Mouse (Mus musculus) gastrocnemius, postnatal 14 days (tissue): Measurements from ENCODE around the gene Galnt6. TPM values are rescaled to one million over a fixed set of nuclear protein-coding genes. Genes with fewer than 3 reads are reported as not detected.
"Not testable (repeated sequence)": the region's sequence is repeated elsewhere in the genome, so short reads cannot be mapped to it uniquely, and the experiment has no call there.

Experiments
- DNase-seq: peaks from one replicate; pipeline ENCODE4 v3.0.0; 2021; ENCODE audit warnings: mixed read lengths
- intact Hi-C: fragments of 180-260 bp; cut with DNase I; formaldehyde crosslinking; loops from one replicate; pipeline ENCODE4 v1.15.1; 2025; ENCODE audit warnings: low total_unique reads
- long read RNA-seq, 2 experiments: library from polyadenylated mRNA; stranded (forward); transcript quantifications; one replicate each; pipeline ENCODE4 v2.0.0; 2021
- total RNA-seq, 2 experiments: library from RNA; stranded (reverse); gene quantifications; 2 replicates each; pipeline ENCODE4 v1.2.3; 2021

Gene Galnt6
- under 1 TPM; 0.18 to 0.33 TPM for total RNA-seq
- long read RNA-seq, experiment 1, partial matches to known transcripts = 0 of 1 reads
- long read RNA-seq, experiment 1, other reads (novel, unspliced or antisense) = 0 of 1 reads
- long read RNA-seq, experiment 2 = 0 reads

DNA sequence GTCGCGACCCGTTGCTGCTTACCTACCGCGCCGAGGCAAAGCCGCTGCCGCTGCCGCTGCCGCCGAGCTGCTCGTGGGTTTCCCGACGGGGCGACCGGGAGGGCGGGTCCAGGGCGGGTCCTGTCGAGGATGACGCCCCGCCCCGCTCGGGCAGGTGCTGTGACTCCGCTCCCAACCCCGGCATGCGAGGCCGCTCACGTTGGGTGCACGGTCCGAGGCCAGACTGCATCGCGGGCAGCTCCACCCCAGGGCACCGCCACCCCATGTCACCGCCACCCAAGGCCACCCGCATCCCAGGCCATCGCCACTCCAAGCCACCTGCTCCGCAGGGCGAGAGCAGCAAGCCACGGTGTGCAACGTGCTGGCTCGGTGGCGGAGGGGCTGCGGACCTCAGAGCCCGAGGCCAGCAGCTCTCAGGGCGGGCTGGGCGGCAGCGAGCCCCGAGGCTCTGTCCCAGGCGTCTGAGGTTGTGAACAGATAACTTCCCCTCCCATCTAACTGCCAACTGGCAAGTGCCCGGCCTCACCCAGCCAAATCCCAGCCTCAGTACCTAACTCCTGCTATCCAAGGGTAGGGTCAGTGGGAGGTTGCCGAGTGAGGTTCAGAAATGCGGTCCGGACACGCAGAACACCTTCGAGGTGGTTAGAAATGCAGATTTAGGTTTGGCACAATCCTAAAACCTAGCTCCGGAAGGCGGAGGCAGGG is at the start of gene Galnt6:
TSS of gene Galnt6 (minus strand) at position 96 of the 705 bp plus-strand sequence.
- intact Hi-C loops = no loop called here
- DNase-seq = peak; percentile 34

DNA sequence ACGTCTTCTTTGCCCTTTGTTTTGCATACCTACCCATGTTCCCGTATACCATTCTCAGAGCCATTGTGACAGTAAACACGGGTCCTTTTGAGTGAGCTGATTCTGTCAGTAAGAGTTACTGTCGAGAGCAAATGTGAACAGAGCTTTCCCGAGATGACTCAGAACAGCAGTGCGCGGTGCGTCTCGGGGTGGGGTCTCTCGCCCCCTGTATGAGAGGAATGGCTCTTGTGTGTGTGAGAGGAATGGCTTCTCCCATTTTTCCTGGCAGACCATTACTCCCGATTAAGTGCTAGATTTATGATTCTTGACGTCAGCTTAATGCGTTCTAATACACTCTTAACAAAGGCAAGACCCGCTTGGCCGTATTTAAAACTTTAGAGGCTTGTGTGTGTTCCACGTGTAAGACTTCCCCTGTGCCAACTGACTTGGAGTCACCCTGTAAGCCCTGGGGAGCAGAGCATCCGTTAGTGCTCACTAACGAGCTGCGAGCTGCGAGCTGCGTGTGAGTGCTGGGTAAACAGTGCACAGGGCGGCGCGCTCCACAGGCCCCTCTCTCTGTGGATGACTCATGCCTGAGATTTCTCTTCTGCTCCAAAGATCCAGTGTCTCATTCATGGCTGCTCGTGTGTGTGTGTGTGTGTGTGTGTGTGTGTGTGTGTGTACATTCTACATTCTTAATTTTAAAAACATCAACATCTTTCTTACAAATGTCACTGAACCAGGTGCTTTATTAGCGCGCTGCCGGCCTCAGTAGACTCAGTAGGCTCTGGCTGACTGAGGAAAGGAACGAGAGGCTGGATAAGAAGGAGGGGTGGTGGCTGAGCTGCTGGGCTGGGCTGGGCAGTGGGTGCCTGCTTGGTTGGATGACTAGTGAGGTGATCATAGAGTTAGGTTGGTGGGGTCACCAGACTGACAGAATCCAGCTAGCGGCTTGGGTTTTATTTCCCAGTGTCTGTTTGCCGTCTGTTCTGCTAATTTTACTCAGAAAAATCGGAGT is 48.1 kb upstream of the Galnt6 start:
- peak; percentile 35 for DNase-seq
- intact Hi-C loops = no loop called here

DNA sequence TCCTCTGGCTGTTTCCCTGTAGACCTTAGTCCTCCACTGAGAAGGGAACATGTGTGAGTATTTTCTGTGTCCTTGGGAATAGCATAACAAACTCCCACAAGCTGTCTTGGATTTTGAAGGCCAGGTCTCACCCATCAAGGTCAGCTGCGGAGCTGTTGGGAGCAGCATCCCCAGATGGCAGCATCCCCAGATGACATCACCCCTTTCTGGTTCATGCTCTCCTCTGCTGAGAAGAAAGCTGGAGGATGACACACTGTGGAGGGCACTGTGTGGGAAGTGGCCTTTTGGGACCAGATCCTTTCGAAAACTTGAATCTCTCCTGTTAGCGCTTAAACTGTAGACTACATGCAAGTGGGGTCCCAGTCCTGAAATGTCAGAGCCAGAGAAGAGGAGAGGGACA is 47.2 kb upstream of the Galnt6 start:
- no peak for DNase-seq
- intact Hi-C loops = no loop called here

DNA sequence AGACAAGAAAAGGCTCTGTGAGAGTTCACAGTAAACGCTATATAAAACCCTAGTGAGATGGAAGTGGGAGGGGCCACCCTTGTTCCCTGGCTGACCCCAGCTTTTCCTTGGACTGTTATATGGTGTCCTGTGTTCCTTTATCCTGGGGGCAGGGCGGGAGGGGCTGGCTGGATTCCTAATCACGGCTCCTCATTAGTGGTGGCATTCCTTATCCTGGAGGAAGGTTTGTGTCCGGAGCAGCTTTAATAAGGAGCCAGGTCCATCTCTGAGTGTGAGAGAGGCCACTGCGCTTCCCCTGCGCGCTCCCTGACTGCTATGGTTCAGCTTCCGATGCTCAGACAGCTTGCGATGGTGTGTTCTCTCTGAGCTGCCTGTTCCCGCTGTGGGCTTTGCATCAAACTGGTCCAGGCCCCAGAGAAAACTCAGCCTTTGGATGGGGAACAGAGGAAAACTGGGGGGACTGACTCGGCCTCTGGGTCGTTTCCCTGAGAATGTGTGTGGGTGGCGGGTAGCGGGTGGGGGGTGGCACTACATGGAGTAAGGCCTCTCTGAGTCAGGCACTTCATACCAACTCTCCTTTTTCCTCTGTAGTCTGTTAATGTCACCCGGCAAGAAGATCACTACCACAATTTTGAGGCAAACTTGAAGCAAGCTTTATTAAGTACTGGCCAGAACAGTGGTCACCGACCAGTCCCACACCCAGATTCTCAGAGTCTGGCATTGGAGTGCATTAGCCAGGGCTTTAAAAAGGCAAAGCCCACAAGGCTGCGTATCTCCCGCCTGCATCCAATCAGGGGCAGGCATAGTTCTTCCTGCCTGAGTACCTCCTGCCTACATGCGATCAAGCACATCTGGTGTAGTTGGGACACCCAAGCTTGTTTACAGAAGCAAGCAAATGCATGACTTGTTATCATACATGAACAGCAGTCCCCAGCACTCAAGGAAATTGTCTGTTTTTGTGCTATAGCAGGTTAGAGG is 46.3 kb upstream of the Galnt6 start:
- intact Hi-C loops = no loop called here
- DNase-seq = no peak

DNA sequence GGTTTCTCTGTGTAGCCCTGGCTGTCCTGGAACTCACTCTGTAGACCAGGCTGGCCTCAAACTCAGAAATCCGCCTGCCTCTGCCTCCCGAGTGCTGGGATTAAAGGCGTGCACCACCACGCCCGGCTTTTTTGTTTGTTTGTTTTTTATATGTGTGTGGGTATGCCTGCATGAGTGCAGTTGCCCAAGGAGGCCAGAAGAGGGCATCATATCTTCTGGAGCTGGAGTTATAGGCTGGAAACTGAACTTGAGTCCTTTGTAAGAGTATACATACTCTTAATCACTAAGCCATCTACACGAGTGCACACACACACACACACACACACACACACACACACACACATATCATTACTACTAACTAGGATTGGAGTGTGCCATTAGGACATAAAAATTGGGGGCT is 44.7 kb upstream of the Galnt6 start:
- intact Hi-C loops = not testable (repeated sequence)

DNA sequence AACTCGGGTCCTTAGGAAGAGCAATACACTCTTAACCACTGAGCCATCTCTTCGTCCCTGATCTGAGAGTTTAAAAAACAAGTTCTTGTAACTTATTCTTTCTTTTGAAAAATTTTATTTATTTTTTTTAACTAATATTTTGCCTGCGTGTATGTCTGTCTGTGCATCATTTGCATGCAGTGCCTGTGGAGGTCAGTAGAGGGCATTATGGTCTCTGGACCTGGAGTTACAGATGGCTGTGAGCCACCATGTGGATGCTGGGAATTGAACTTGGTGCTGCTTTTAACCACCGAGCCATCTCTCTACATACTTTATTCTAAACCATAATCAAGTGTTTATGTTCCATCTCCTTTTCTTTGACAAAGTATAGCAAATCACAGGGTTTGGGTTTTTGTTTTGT is 43.5 kb upstream of the Galnt6 start:
- DNase-seq = no peak
- intact Hi-C loops = no loop called here

More for the DNA sequence above, 44.7 kb upstream of the Galnt6 start:
- not testable (repeated sequence) for DNase-seq

DNA sequence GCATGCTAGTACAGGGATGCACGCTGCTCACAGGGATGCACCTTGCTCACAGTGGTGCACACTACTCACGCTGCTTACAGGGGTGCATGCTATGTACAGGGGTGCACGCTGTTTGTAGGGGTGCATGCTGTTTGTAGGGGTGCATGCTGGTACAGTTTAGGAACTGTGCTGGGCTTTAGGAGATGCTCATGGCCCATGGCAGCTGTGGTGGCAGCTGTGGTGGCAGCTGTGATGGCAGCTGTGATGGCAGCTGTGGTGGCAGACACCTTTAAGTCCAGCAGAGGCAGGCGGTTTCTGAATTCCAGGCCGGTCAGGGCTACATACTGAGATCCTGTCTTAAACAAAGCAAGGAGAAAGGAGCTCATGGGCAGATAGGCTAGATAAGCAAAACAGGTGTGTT is 41.2 kb upstream of the Galnt6 start:
- no peak for DNase-seq
- intact Hi-C loops = no loop called here

DNA sequence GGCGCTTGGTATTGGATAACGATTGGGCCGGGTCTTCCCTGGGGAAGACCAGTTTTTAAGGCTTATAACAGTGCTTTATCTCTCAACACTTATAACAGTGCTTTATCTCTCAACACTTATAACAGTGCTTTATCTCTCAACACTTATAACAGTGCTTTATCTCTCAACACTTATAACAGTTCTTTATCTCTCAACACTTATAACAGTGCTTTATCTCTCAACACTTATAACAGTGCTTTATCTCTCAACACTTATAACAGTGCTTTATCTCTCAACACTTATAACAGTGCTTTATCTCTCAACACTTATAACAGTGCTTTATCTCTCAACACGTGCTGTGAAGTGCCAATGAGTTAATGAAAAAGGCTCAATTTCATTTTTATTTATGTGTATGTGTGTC is 39.8 kb upstream of the Galnt6 start:
- intact Hi-C loops, DNase-seq: not testable (repeated sequence)

DNA sequence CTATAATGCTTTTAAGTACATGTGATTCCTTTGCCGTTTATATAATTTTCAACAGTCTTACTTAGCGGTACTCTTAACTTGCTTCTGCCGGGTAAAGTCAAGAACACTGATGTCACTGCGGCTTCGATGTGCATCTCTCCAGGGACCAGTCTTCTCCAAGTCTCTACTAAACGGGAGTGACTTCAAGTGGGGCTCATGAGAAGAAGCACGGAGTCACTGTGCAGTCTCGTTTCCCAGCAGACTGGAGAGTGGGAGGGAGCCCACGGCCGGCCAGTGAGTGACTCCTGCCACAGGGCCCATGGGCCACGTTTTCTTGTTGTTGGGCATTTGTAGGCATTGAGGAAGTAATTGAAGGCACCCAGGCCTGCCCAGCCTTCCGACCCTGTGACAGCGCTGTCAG is 38.7 kb upstream of the Galnt6 start:
- intact Hi-C loops = no loop called here
- DNase-seq = no peak

DNA sequence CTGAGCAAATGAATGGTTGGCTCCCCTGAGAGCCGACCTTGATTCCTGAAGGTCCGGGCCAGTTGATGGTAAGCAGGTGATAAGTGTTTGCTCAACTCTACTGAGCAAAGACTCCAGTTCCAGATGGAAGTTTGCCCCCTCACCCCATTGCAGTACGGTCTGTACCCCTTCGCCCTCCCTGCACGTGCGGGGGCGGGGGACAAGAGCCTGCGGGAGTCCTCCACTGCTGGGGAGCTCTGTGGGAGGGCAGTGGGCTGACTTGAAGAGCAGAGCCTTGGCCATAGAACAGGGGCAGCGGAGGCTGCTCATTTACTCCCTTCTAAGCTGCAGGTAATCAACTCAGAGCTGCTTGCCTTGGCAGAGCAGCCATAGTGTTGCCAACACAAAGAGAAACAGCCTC is 37.6 kb upstream of the Galnt6 start:
- intact Hi-C loops = no loop called here

DNA sequence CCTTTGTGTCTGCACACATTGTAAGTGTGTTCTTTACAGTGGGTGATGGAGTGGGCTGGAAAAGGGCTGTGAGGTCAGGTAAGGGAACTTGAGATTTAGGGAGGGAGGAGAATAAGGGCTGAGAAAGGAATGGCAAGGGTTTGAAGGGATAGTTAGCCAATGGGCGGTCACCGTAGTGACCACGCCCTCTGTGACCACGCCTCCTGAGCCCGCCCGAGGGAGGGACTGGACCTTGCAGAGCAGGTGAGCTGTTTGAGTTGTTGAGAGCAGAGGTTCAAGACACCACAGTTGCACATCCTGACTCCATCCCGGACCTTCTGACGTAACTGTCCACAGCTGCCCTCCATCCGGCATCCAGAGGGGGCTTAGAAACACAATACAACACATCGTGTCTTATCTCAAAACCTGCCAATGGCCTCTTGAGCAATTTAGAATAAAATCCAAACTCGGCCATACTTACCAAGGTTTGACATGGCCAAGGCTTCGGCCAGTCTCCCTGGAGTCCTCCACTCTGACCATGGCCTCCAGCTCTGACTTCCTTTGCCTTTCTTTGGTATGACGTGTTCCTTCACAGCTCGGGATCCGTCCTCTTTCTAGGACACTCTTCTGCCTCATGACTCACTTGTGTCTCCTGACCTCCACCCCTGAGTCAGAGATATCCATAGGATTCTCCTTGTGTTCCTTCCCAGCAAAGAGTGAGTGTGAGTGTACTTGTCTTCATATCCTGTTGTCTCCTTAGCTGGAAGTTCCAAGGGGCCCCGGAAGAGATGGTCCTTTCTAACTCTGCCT is 35.2 kb upstream of the Galnt6 start:
- no peak for DNase-seq
- intact Hi-C loops = no loop called here

More for the DNA sequence above, 37.6 kb upstream of the Galnt6 start:
- DNase-seq = no peak

DNA sequence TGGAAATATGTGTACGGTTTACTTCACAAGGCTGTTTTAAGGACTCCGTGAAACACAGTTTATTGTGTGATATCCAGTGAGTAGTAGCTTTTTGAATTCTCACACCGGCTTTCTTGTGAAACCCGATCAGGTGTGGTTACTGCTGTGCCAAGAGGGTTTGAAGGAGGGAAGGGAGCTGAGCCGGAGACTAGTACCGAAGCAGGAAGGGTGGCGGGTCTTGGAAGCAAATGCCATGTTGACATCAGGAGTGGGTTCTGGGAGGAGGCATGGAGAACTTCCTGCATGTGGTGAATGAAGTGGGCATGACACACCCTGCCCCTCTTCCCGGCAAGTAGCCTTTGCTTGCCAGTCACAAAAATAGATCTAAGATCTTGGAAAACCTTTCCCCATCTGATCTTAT is 33.5 kb upstream of the Galnt6 start:
- DNase-seq = no peak
- intact Hi-C loops = no loop called here

DNA sequence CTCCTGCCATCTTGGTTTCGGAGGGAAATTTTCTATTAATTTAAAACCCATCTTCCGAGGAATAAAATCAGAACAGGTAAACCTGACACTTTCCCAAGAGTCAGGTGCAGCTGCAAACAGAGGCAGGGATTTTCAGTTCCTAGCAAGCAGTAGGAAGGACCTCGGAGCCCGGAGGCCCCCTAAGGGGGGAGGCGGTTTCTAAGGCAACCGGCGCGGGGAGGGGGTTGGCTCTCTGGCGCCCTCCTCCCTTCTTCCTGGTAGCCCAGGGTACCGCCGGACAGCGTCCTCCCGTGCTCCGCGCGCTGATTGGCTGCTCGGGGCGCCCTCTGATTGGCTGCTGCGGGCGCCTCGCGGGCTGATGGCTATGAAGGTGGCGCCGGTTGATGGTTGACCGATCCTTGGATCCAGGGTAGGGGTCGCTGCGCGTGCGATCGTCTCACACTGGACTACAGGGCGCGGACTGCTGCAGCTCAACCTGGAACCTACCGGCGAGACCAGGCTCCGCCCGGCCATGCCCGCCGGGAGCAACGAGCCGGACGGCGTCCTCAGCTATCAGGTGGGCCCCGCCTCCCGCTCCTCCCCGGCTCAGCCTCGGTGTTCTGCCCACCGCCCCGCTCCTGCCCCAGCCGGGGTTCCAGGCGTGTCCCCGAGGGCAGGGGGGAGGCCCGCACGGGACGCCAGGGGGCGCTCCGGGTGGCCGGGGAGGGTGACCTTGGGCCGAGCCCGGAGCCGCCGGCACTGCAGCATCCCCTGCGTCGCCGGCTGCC is 32.4 kb upstream of the Galnt6 start, which contains the start of gene Slc4a8:
TSS of gene Slc4a8 (plus strand) at position 329 of the 767 bp plus-strand sequence.
- intact Hi-C loops = no loop called here
- DNase-seq = peak; percentile 83

DNA sequence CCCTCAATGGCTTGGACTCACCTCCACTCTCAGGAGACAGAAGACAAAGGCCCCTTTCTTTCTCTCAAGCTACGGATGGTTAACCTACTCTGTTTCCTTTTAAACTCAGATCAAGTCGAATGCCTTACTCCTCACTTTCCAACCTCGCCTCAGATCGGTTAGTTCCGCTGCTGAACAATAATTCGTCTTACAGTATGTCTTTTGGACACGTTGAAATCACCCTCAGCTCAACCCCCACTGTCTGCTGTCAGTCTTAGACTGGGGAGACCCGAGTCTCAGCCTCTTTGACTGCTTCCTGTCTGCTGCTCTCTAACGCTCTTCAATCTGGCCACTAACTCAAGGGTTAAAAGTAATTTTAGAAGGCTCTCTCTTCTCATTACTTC is 31.9 kb upstream of the Galnt6 start:
- intact Hi-C loops = no loop called here
- no peak for DNase-seq

DNA sequence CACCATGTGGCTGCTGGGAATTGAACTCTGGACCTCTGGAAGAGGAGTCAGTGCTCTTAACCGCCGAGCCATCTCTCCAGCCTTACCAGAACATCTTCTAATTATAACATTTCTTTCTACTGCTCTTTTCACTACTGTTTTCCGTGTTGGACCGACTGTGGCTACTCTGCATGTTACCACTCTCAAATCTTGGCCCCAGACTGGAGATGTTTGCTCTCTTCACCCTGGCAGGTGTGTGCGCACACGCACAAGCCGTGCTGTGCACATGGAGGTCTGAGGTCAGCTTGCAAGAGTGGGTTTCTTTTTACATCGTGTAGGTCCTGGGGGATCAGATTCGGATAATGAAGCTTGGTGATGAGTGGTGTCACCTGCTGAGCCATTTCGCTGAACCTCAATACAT is 30.1 kb upstream of the Galnt6 start:
- DNase-seq = no peak
- intact Hi-C loops = no loop called here

DNA sequence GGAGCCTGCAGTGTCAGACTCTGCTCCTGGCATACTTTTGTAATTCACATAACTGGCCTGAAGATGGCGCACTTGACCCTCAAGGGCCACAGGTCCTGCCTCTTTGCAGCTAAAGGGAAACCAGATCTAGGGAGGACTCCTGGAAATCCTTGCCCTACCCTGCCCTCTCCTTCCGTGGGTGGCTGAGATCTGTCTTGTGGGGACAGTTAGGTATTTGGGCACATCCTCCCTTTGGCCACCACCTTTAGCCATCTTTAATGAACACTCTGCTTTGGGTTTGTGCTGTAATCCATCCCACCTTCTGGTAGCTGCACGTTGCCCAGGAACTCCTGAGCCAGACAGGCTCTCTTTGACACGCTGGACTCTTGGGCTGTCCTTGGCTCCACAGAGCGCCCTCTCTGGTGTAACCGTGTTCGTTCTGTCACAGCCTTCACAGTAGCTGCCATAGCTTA is 28.4 kb upstream of the Galnt6 start:
- intact Hi-C loops = no loop called here
- DNase-seq = peak; percentile 41

DNA sequence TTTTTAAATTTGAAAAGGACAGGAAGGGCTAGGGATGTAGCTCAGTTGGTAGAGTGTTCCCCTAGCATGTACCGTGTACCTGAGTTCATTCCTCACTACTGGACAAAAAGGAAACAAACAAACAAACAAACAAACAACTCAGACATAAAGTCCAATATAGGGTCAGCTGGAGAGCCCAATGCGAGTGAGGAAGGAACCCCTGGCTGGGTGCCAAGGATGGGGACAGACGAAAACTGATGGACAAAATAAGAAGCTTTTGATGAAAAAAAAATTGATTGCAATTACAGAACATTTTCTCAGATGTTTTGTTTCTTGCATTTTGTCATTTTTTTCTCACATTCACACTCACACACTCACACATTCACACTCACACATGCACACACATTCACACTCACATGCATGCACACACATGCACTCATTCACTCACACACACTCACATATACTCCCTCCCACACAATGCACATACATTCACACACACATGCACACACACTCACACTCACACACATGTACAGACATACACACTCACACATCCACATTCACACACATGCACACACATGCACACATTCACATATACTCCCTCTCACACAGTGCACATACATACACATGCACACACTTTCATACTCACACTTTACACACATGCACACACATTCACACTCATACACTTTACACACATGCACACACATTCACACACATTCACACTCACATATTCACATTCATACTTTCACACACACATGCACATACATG is 26.9 kb upstream of the Galnt6 start:
- no peak for DNase-seq
- intact Hi-C loops = no loop called here
